ENCODE assay signal across 8 mouse cellular contexts in the genomic region with DNA sequence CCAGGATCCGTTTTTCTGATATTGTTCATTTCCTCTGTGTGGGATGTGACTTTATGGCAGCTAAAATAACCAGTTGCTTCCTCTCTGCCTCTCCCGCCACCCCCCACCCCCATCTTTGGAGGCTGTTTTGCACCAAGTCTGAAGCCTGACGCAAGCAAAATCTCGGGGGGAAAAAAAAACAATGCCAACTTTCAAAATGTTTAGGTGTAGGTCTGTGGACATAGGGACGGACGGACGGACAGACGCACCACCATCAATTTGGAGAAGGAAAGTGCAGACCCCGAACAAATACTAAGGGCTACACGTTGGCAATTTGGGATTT. TPM values are rescaled to one million over a fixed set of nuclear protein-coding genes. Genes with fewer than 3 reads are reported as not detected.
A peak's percentile ranks its signal among the peaks of the same experiment; 100 is the strongest.
DNase-seq lines count a peak whose midpoint lies in the region; ATAC-seq and TF ChIP-seq lines count a peak whose summit lies in the region.

No protein-coding gene starts in this region.

- peak overlapping the region; percentile 34; the same call in 1 of the 2 replicates for H3K4me3 ChIP-seq in hindbrain, embryonic 14.5 days (replicated peaks; ENCODE audit: low read length)
- H3K4me3 ChIP-seq in hindbrain, embryonic 11.5 days (ENCODE audit: low read depth, low read length): no peak overlapping the region
- peak overlapping the region; percentile 86 to 93 (median 91) for H3K4me3 ChIP-seq in CH12.LX (replicated peaks in 1 of 3; ENCODE audit: low read depth in 2 of 3, low read length in 2 of 3, poor library complexity in 1 of 3)
- peak overlapping the region; percentile 48 for H3K4me3 ChIP-seq in embryonic facial prominence, embryonic 15.5 days (replicated peaks)
- peak overlapping the region; percentile 74 for H3K4me3 ChIP-seq in liver, embryonic 16.5 days (ENCODE audit: low read depth, low read length)

- H3K79me2 ChIP-seq in CH12.LX (replicated peaks; ENCODE audit: control insufficient read depth, extremely low read depth, insufficient read depth, poor library complexity, severe bottlenecking): peaks cover 3% of the 10 kb centered on the region; the same call in 1 of the 2 replicates

- peaks cover 99% of the 10 kb centered on the region for H3K27me3 ChIP-seq in hindbrain, embryonic 14.5 days (ENCODE audit: control insufficient read depth, insufficient read depth, low read length)
- H3K27me3 ChIP-seq in hindbrain, embryonic 11.5 days (ENCODE audit: control insufficient read depth, insufficient read depth, low read length): peaks cover 60% of the 10 kb centered on the region
- H3K27me3 ChIP-seq in CH12.LX (replicated peaks): peaks cover 10% of the 10 kb centered on the region
- peaks cover 85% of the 10 kb centered on the region for H3K27me3 ChIP-seq in embryonic facial prominence, embryonic 15.5 days
- H3K27me3 ChIP-seq in liver, embryonic 16.5 days (ENCODE audit: control insufficient read depth, insufficient read depth, low read depth, low read length): peaks cover 50% of the 10 kb centered on the region

- H3K4me2 ChIP-seq in hindbrain, embryonic 14.5 days (replicated peaks): peak overlapping the region; percentile 9; the same call in 1 of the 2 replicates
- H3K4me2 ChIP-seq in hindbrain, embryonic 11.5 days (replicated peaks; ENCODE audit: low read depth, low read length): no peak overlapping the region
- peak overlapping the region; percentile 99 for H3K4me2 ChIP-seq in CH12.LX (ENCODE audit: insufficient read depth, low read depth, poor library complexity, severe bottlenecking)
- H3K4me2 ChIP-seq in embryonic facial prominence, embryonic 15.5 days (replicated peaks): no peak overlapping the region
- H3K4me2 ChIP-seq in liver, embryonic 16.5 days (ENCODE audit: low read depth, low read length): peak overlapping the region; percentile 66

- 0 out of 2 replicates have a peak, but pooled peaks have one; percentile 24 for TF ChIP-seq EP300 in CH12.LX (IDR thresholded peaks at IDR 0.05; ENCODE audit: low read length)

- no peak overlapping the region for H3K9ac ChIP-seq in hindbrain, embryonic 14.5 days
- H3K9ac ChIP-seq in hindbrain, embryonic 11.5 days (ENCODE audit: low read depth, low read length): no peak overlapping the region
- peak overlapping the region; percentile 90 for H3K9ac ChIP-seq in CH12.LX (ENCODE audit: insufficient read depth, low read depth)
- no peak overlapping the region for H3K9ac ChIP-seq in embryonic facial prominence, embryonic 15.5 days
- H3K9ac ChIP-seq in liver, embryonic 16.5 days (ENCODE audit: low read depth, low read length): peak overlapping the region; percentile 77; the same call in 1 of the 2 replicates

- in situ Hi-C loops in CH12.LX (cut with MboI; ENCODE audit: low pct_ligation_motif_present, low pct_unique_long_range_greater_than_20kb, low sequenced_read_pairs): no loop called here

- no peak for TF ChIP-seq RAD21 in CH12.LX (IDR thresholded peaks at IDR 0.05; ENCODE audit: low read depth, low read length)

- no peaks in the 10 kb centered on the region for H3K4me1 ChIP-seq in hindbrain, embryonic 14.5 days (replicated peaks; ENCODE audit: control insufficient read depth, insufficient read depth, low read length)
- 0 out of 2 replicates have a peak, but pooled peaks cover 2% of the 10 kb centered on the region for H3K4me1 ChIP-seq in hindbrain, embryonic 11.5 days (replicated peaks; ENCODE audit: control insufficient read depth, insufficient read depth, low read length)
- peaks cover 0 to 31% of the 10 kb centered on the region in 2 experiments; a peak in 2 of 4 replicates for H3K4me1 ChIP-seq in CH12.LX (ENCODE audit: control insufficient read depth in 1 of 2, insufficient read depth in 2 of 2)
- peaks cover 22% of the 10 kb centered on the region for H3K4me1 ChIP-seq in embryonic facial prominence, embryonic 15.5 days
- peaks cover 3% of the 10 kb centered on the region for H3K4me1 ChIP-seq in liver, embryonic 16.5 days (ENCODE audit: control insufficient read depth, low read depth, low read length)

- no peak for TF ChIP-seq POLR2A in CH12.LX (IDR thresholded peaks at IDR 0.05; ENCODE audit: low read depth, low read length)

- 6% methylated on average over 10 of the region's 10 CpGs for WGBS in hindbrain, embryonic 14.5 days
- 6% methylated on average over 10 of the region's 10 CpGs for WGBS in hindbrain, embryonic 11.5 days
- WGBS in embryonic facial prominence, embryonic 15.5 days: 5% methylated on average over 10 of the region's 10 CpGs
- WGBS in liver, embryonic 16.5 days (ENCODE audit: insufficient replicate concordance): under 1% methylated on average over 10 of the region's 10 CpGs

- H3K9me3 ChIP-seq in hindbrain, embryonic 14.5 days (ENCODE audit: control insufficient read depth, low read length): no peaks in the 10 kb centered on the region
- H3K9me3 ChIP-seq in hindbrain, embryonic 11.5 days (ENCODE audit: control insufficient read depth, low read length): no peaks in the 10 kb centered on the region
- H3K9me3 ChIP-seq in CH12.LX (replicated peaks; ENCODE audit: low read length): peaks cover 2% of the 10 kb centered on the region
- no peaks in the 10 kb centered on the region for H3K9me3 ChIP-seq in embryonic facial prominence, embryonic 15.5 days (replicated peaks)
- no peaks in the 10 kb centered on the region for H3K9me3 ChIP-seq in liver, embryonic 16.5 days (replicated peaks; ENCODE audit: control insufficient read depth, low read length)

- dilution Hi-C loops in CH12.LX (cut with MboI; ENCODE audit: extremely low pct_ligation_motif_present, extremely low pct_unique_long_range_greater_than_20kb, low sequenced_read_pairs): no loop called here

- ATAC-seq in hindbrain, embryonic 14.5 days (ENCODE audit: low FRiP score): no peak
- ATAC-seq in hindbrain, embryonic 11.5 days (ENCODE audit: low FRiP score): no peak
- no peak for ATAC-seq in embryonic facial prominence, embryonic 15.5 days (ENCODE audit: insufficient number of reproducible peaks, low FRiP score, low TSS enrichment, low read depth)
- no peak for ATAC-seq in liver, embryonic 16.5 days (ENCODE audit: low read depth)

- no peak overlapping the region for H3K27ac ChIP-seq in hindbrain, embryonic 14.5 days
- no peak overlapping the region for H3K27ac ChIP-seq in hindbrain, embryonic 11.5 days (ENCODE audit: low read depth, low read length)
- H3K27ac ChIP-seq in CH12.LX (ENCODE audit: insufficient read depth, low read depth): peak overlapping the region; percentile 54
- no peak overlapping the region for H3K27ac ChIP-seq in embryonic facial prominence, embryonic 15.5 days (replicated peaks)
- peak overlapping the region; percentile 85 for H3K27ac ChIP-seq in liver, embryonic 16.5 days (ENCODE audit: low read length)

- no peaks in the 10 kb centered on the region for H3K36me3 ChIP-seq in hindbrain, embryonic 14.5 days (replicated peaks; ENCODE audit: control insufficient read depth, insufficient read depth)
- H3K36me3 ChIP-seq in hindbrain, embryonic 11.5 days (ENCODE audit: control insufficient read depth, insufficient read depth, low read length): no peaks in the 10 kb centered on the region
- H3K36me3 ChIP-seq in CH12.LX (replicated peaks in 1 of 2; ENCODE audit: control insufficient read depth in 1 of 2, insufficient read depth in 1 of 2, low read length in 1 of 2): peaks cover 9 to 24% of the 10 kb centered on the region in 2 experiments
- H3K36me3 ChIP-seq in embryonic facial prominence, embryonic 15.5 days: no peaks in the 10 kb centered on the region
- H3K36me3 ChIP-seq in liver, embryonic 16.5 days (ENCODE audit: control insufficient read depth, insufficient read depth): no peaks in the 10 kb centered on the region

- TF ChIP-seq CTCF in CH12.LX (conservative IDR thresholded peaks at IDR 0.05 in 1 of 2, IDR thresholded peaks at IDR 0.05 in 1 of 2; ENCODE audit: low read depth in 2 of 2, low read length in 2 of 2): no peak

- no peak for DNase-seq in hindbrain, embryonic 14.5 days (ENCODE audit: low spot score)
- no peak for DNase-seq in hindbrain, embryonic 11.5 days (ENCODE audit: low spot score)
- peak; percentile 65 for DNase-seq in CH12.LX (ENCODE audit: extremely low read depth)
- DNase-seq in thymus, postnatal 36 days: no peak
- no peak for DNase-seq in thymus, postnatal 0 days (ENCODE audit: low spot score)
- DNase-seq in right cerebral cortex, postnatal 4 days: no peak

TF ChIP-seq in CH12.LX, 34 proteins besides CTCF, POLR2A, EP300 and RAD21 (continues in another document):
- TF ChIP-seq BHLHE40 (IDR thresholded peaks at IDR 0.05; ENCODE audit: low read depth, low read length) (no peak), MAZ (IDR thresholded peaks at IDR 0.05; ENCODE audit: low read depth, low read length) (peak; percentile 64; the same call in 1 of the 2 replicates), ZNF384 (IDR thresholded peaks at IDR 0.05; ENCODE audit: low read depth, low read length) (peak; percentile 66), MAX (IDR thresholded peaks at IDR 0.05; ENCODE audit: low read length) (peak; percentile 21; the same call in 1 of the 2 replicates), TBP (conservative IDR thresholded peaks at IDR 0.05; ENCODE audit: low read depth, low read length) (0 out of 2 replicates have a peak, but pooled peaks have one; percentile 0), CHD2 (IDR thresholded peaks at IDR 0.05; ENCODE audit: low read length) (peak; percentile 60; the same call in 1 of the 2 replicates), MAFK (IDR thresholded peaks at IDR 0.05; ENCODE audit: insufficient replicate concordance, low read length) (peak; percentile 31; the same call in 1 of the 2 replicates)

RNA-seq across cellular contexts. Expression of a gene that starts 1.2 kb away (rescaled TPM):
- polyA plus RNA-seq in hindbrain, embryonic 14.5 days (2014; fragmentation: Nextera tagmentation; extraction: Ambion mirVana): 4.1 and 5.1 TPM in 2 replicates
- 5.5 and 5.8 TPM in 2 replicates for polyA plus RNA-seq in hindbrain, embryonic 11.5 days (2014; fragmentation: Nextera tagmentation; extraction: Ambion mirVana)
- total RNA-seq in CH12.LX (2012; rRNA removed) (7.3 and 7.6 TPM in 2 replicates), CH12.LX (2014; rRNA removed) (9.1 and 11.0 TPM in 2 replicates)
- 40.2 and 42.0 TPM in 2 replicates for polyA plus RNA-seq in CH12.LX (2012; ENCODE audit: insufficient read length, low read depth)
- polyA plus RNA-seq in embryonic facial prominence, embryonic 15.5 days (2015; fragmentation: Nextera tagmentation; extraction: Ambion mirVana): 8.9 and 9.7 TPM in 2 replicates
- 34.2 and 34.6 TPM in 2 replicates for polyA plus RNA-seq in liver, embryonic 16.5 days (2015; fragmentation: Nextera tagmentation; extraction: Ambion mirVana)
- polyA plus RNA-seq in thymus, postnatal 0 days (2015; fragmentation: Nextera tagmentation; extraction: Ambion mirVana): 3.6 and 6.6 TPM in 2 replicates

RNA-seq across cellular contexts. Expression of a gene that starts 59.6 kb away (rescaled TPM):
- 10.5 and 12.5 TPM in 2 replicates for polyA plus RNA-seq in hindbrain, embryonic 14.5 days (2014; fragmentation: Nextera tagmentation; extraction: Ambion mirVana)
- 73.5 and 79.9 TPM in 2 replicates for polyA plus RNA-seq in hindbrain, embryonic 11.5 days (2014; fragmentation: Nextera tagmentation; extraction: Ambion mirVana)
- total RNA-seq in CH12.LX (2012; rRNA removed) (61.7 and 66.1 TPM in 2 replicates), CH12.LX (2014; rRNA removed) (144 and 158 TPM in 2 replicates)
- 67.8 and 69.6 TPM in 2 replicates for polyA plus RNA-seq in CH12.LX (2012; ENCODE audit: insufficient read length, low read depth)
- 42.0 and 42.4 TPM in 2 replicates for polyA plus RNA-seq in embryonic facial prominence, embryonic 15.5 days (2015; fragmentation: Nextera tagmentation; extraction: Ambion mirVana)
- 50.1 and 54.8 TPM in 2 replicates for polyA plus RNA-seq in liver, embryonic 16.5 days (2015; fragmentation: Nextera tagmentation; extraction: Ambion mirVana)
- polyA plus RNA-seq in thymus, postnatal 0 days (2015; fragmentation: Nextera tagmentation; extraction: Ambion mirVana): 66.5 and 76.9 TPM in 2 replicates

Comparison
In these comparisons a context has a peak if more than half of its experiments do, and no peak if none do; other contexts are left out.
1. H3K4me2 ChIP-seq: peak in hindbrain, embryonic 14.5 days (single experiment), CH12.LX (single experiment) and liver, embryonic 16.5 days (single experiment); none in hindbrain, embryonic 11.5 days (single experiment) and embryonic facial prominence, embryonic 15.5 days (single experiment).
2. H3K27ac ChIP-seq: peak in CH12.LX (single experiment) and liver, embryonic 16.5 days (single experiment); none in hindbrain, embryonic 14.5 days (single experiment), hindbrain, embryonic 11.5 days (single experiment) and embryonic facial prominence, embryonic 15.5 days (single experiment).
3. H3K9ac ChIP-seq: peak in CH12.LX (single experiment) and liver, embryonic 16.5 days (single experiment); none in hindbrain, embryonic 14.5 days (single experiment), hindbrain, embryonic 11.5 days (single experiment) and embryonic facial prominence, embryonic 15.5 days (single experiment).